Mouse (Mus musculus) brain, embryonic 14.5 days (tissue): ENCODE measurements around the gene Snrpg.

Source experiments
- CTCF ChIP-seq: fragments of 200-500 bp; IDR thresholded peaks from 2 replicates; pipeline ENCODE4 v1.5.1; 2012; ENCODE audit warnings: inconsistent platforms, mild to moderate bottlenecking, moderate library complexity, borderline replicate concordance; ENCODE audit not compliant: insufficient read depth, insufficient read length; ENCODE audit errors: extremely low read depth
- POLR2A ChIP-seq: fragments of 200-500 bp; IDR thresholded peaks from 2 replicates; pipeline ENCODE4 v1.6.1; 2012; ENCODE audit warnings: mild to moderate bottlenecking, inconsistent platforms, borderline replicate concordance; ENCODE audit not compliant: poor library complexity, insufficient read depth, insufficient read length, severe bottlenecking; ENCODE audit errors: extremely low read depth

- no peak for TF ChIP-seq CTCF
- TF ChIP-seq POLR2A: no peak
Measured at GRCm38 (mm10) chr6:86335860-86336259, 35.2 kb upstream of the Snrpg start.
